Mouse (Mus musculus): Measurements from ENCODE around the gene Tnfsf10. TPM values are rescaled to one million over a fixed set of nuclear protein-coding genes. Genes with fewer than 3 reads are reported as not detected.

The Tnfsf10 gene
- total RNA-seq, 2 experiments from 2014 or later: 1.4 TPM; not detected in 1

DNA sequence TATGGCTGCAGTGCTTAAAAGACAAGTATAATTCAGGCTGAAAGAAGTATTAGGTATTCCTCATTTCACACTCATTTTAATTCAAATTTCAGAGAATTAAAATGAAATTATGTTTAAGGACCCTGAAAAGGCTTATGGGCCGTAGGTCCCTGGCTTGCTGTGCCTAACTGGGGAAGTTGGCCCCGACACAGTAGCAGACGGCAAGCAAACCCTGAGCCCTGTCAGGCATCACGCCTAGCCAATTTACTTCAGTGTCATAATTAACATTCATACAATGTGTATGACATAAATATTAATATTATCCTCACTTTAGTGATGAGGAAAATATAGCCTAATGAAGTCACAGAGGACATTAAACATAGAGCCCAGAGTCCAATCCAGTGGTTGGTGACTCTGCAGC is 16.4 kb upstream of the Tnfsf10 start:
- no peak for ATAC-seq (replicated peaks; ENCODE audit: low FRiP score, poor library complexity, severe bottlenecking)

DNA sequence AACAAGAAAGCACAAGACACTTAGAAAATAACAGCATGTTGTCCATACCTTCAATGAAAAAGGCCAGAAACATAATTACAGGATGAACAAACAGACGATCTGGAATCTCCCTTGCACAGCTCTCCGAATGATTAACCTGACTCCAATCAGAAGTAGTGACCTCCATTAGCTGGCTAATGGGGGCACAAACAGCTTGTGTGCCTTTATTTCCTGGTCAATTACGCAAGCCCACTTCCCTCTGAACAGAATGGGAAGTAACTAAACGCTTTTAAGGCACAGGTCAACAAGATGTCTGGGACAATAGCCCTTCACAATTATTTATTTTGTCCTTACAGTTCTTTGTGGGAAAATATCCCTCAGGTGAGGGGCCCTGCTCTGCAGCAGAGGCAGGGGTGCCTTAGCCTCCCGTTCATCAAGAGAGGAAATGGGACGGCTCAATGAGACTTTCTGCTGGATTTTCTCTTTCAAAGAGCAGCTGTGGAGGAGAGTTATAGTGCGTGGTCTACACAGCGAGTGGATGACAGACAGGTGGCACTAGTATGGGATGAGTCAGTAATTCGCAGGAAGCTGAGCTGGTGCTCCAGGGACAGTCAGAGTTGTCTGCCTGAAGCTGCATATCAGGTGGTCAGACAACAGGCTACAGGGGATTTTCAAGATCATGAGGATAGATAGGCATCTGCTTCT is 14.3 kb upstream of the Tnfsf10 start:
- ATAC-seq (replicated peaks; ENCODE audit: low FRiP score, poor library complexity, severe bottlenecking): no peak

DNA sequence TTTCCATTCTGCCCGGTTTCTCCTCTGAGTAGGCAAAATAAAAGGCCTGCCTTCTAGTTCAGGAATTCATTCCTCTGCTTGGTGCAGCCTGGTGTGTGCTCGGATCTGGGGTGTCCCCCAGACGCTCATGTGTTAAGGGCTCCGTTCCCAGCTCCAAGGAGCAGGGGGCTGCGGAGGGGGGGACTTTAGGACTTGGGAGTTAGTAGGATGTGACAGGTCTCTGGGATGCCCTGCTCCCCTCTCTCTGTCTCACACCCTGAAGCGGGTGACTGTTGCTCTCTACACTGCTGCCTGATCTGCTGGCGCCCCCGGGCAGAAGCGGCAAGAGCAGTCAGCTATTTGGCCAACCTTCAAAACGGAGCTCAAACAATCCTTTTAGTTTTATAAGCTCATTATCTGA is 10.0 kb upstream of the Tnfsf10 start:
- no peak for ATAC-seq (replicated peaks; ENCODE audit: low FRiP score, poor library complexity, severe bottlenecking)

DNA sequence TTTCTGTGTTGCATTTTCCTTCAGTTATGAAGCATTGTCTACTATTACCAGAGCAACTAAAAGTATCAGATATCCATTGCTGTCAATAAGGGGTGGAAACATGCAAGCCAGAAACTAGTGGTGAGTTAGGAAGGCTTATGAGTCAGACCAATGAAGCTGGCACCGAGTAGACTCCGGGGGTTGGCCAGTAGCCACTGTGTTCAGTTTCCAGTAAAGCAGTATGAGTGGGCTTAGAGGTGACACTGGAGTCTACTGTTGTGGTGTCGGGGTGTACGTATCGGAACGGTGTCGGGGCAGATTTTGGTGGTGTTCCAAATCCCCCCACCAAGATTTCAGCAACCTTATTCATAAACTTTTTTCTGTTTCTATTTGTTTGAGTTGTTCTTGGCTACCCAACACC is 5.9 kb upstream of the Tnfsf10 start:
- no peak for ATAC-seq (replicated peaks; ENCODE audit: low FRiP score, poor library complexity, severe bottlenecking)

DNA sequence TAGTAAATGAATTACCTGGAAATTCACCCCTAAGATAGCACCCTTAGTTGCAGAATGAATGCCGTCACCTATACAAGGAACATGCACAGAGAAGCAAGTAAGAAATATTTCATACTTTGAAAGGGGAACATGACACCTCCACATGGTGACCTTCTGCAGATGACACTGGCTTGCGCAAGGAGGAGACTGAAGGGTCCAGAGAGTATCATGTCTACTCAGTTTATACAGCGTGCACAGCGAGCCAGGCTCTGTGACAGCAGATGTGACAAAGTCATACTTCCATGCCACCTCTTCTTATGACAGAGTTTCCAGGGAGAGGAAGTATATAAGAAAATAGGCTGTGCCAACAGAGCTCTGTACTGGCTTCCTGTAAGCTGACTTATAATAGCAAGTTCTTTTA is 5.4 kb upstream of the Tnfsf10 start:
- ATAC-seq (replicated peaks; ENCODE audit: low FRiP score, poor library complexity, severe bottlenecking): no peak

DNA sequence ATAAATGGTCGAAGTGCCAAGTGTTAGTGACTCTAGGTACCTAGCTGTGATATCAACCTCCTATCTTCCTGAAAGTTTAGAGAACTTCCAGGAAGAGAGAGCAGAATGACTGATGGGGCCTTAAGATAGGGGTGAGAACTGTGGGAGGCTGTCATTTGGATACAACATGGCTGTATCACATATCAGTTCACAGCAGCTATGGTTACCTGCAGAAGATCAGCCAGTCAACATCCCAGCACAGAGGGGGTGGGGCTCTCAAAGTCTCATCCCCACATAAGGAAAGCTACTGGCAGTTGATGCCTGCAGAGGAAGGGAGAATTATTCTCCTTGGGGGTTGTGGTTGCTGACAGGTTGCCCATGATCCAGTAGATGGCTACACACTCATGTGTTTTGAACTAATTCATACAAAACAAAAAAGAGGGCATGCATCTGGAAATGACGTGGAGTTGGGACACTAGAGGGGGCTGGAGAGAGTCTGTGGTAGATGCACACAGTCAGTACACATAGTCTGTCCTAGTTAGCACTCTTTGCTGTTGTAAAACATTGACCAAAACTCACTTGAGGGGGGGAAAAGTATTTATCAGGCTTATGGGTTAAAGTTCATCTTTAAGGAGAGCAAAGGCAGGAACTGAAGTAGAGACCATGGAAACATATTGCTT is 2.2 kb upstream of the Tnfsf10 start:
- 0 out of 2 replicates have a peak, but pooled peaks have one; percentile 22 for ATAC-seq (replicated peaks; ENCODE audit: low FRiP score, poor library complexity, severe bottlenecking)

DNA sequence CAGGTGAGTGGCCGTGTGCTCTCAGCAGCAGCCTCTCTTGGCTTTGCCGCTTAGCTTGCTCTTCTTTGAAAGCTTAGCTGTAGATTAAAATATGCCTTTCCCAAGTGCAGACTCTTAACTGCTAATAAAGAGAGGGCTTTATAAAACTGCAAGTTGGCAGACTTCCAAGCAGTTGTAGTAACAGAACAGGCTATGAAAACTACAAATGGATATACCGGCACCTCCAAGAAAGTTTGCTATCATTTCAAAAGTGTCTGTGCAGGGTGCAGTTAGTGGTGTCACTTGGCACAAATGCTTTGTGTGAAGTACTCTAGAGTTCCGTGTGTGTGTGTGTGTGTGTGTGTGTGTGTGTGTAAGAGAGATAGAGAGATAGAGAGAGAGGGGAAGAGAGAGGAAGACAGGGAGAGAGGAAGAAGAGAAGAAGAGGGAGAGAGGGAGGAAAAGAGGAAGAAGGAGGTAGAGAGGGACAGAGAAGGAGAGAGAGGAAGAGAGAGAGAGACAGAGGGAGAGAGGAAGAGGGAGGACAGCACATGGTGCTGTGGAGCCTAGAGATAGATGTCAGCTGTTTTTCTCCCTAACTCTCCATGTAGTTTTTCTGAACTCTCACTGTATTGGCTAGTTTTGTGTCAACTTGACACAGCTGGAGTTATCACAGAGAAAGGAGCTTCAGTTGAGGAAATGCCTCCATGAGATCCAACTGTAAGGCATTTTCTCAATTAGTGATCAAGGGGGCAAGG is 628 bp downstream of the Tnfsf10 start:
- peak; percentile 9; the same call in 1 of the 2 replicates for ATAC-seq (replicated peaks; ENCODE audit: low FRiP score, poor library complexity, severe bottlenecking)

DNA sequence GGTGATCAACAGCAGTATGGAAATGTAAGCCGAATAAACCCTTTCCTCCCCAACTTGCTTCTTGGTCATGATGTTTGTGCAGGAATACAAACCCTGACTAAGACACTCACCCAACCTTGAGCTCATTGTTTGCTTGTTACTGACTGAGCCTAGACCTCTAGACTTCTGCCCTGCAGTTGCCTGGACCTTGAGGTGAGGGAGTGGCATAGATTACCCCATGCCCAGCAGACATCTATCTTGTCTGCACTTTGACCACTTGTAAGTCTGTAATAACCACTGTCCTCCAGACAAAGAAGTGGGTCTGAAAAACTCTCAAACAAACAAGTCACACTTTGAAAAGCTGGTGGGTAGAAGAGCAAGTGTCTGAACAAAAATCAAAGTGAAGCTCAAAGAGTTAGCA is 2.8 kb downstream of the Tnfsf10 start:
- ATAC-seq (replicated peaks; ENCODE audit: low FRiP score, poor library complexity, severe bottlenecking): no peak

DNA sequence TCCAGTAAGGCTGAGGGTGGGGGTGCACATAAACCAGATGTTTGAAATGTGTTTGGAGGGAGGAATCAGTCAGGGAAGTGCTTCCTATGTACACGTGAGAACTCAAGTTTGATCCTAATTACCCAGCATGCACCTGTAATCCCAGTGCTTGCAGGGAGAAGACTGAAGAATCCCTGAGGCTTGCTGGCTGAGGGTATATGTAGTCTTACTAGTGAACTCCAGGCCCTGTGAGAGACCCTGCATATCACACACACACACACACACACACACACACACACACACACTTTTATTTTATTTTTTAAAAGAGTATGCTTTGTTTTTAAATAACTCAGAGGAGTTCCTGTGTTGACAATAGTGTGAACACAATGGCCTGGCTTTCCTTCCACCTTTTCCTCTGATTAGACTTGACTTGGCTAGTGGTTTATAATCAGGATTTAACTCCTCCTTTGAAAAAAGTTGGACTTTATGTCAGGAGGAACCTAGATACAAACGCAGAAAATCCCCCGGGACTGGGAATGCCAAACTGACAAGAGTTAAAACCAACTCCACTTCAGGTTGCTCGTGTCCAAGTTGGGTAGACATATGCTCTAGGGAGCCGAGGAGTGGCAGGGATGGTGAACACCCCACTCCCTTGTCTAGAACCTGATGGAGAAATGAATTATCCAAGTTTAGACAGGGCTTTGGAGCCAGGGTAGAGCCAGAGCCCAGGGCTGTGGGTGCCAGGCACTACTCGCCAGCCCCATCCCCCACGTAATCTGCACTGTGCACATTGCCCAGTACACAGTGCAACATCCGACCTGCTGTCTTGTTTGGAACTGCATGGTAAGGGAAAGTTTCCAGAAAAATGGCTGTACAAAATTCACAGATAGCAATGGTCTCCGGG is 4.0 kb downstream of the Tnfsf10 start:
- no peak for ATAC-seq (replicated peaks; ENCODE audit: low FRiP score, poor library complexity, severe bottlenecking)

DNA sequence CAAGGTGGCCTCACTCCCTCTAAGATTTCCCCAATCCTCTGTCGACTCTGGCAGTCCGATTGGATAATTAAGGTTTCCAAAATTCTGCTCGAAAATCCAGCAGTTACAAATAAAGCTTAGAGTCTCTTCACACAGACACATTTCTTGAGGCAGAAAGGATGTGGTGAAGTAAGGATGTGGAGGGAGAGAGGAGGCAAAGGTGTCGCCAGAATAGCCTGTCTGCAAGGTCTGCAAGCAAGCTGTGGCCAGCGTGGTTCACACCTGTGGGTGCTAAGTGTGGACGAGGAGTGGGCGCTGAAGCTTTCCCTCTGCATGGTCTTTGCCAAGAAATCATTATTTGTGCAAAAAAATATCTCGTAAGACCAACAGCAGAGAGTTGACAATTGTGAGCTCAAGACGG is 5.8 kb downstream of the Tnfsf10 start:
- no peak for ATAC-seq (replicated peaks; ENCODE audit: low FRiP score, poor library complexity, severe bottlenecking)

DNA sequence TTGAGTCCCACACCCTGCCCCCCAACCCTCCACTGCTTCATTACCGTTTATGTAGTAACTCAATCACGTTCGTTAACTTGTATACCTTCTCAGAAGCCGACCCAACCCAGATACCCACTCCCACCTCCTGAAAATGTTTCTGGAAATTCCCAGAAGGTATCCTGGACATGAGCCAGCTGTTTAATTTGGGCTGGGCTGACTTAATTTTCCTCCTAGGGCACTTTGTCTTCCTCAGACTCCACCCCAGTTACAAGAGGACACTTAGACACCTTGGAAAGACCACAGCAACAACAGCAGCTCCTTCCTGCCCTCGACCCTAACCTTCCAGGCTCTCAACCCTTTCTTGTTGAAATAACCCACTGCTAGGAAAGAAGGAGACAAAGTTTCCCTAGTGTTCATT is 6.7 kb downstream of the Tnfsf10 start:
- ATAC-seq (replicated peaks; ENCODE audit: low FRiP score, poor library complexity, severe bottlenecking): no peak

DNA sequence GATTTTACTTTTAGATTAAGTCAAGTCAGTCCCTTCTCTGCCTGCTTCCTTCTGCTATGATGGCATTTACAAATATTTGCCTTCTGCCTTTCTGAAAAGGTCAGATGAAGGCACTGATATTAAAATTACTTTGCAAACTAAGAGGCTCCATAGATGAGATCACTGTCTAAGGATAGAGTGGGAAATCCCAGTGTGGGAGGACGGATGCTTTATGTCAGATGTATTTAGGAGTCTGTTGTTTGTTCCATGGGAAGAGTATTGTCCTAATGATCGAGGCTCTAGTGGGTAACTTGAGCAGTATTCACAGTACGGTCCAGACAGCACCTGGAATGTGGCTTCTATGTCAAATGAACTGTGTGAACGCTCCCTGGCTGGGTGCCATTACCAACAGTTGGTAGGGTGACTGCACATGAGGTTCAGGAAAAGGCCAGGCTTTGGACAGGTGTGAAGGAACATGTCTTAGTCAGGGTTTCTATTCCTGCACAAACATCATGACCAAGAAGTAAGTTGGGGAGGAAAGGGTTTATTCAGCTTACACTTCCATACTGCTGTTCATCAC is 9.9 kb downstream of the Tnfsf10 start:
- ATAC-seq (replicated peaks; ENCODE audit: low FRiP score, poor library complexity, severe bottlenecking): no peak

DNA sequence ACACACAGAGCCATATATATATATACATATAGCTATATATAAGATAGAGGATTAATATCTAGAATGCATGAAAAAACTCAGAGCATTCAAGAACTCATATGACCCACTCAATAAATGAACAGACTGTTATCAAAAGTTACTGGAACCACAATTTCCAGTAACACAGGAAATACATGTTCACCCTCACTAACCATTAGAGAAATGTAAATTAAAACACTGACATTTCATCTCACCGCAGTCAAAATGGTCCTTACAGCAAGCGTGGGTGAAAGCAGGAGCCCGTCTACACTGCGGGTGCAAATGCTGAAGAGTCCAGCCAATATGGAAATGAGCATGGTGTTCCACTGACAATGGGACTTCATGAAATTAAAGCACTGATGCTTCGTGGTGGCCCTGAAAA is 13.9 kb downstream of the Tnfsf10 start:
- ATAC-seq (replicated peaks; ENCODE audit: low FRiP score, poor library complexity, severe bottlenecking): no peak

DNA sequence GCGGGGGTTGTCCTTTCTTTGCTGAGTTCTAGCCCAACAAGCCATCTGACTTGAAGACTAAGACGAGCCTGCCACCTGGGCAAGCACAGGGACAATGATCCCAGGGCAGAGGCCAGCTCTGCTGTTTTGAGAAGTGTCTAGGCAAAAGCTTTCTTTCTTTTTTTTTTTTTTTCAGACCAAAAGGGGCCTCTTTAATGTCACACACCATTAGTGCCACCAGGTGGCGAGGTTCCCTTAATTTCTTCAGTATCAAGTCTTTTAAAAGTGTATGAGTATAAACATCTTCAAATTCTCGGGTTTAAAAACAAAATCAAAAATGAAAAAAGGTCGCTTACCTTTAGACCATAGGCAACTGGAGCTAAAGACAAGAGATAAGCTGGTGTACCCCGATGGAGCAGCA is 21.6 kb downstream of the Tnfsf10 start:
- ATAC-seq (replicated peaks; ENCODE audit: low FRiP score, poor library complexity, severe bottlenecking): no peak

DNA sequence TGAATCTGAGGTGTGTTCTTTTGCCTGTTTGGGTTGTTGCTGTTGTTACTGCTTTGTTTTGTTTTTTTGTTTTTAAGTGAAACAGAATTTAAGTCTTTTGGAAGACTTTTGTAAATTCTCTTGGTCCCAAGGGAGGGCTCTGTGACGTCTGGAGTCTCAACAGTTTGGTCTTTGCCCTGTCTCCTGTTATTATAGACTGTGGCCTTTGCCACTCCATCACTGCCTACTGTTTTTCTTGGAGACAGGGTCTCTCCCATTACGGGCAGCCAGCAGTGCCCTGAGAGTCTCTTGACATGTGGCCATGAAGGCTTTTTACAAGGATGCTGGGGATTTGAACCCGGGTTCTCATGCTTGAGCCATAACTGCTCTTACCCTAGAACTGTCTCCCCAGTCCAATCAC is 22.1 kb downstream of the Tnfsf10 start:
- ATAC-seq (replicated peaks; ENCODE audit: low FRiP score, poor library complexity, severe bottlenecking): no peak

DNA sequence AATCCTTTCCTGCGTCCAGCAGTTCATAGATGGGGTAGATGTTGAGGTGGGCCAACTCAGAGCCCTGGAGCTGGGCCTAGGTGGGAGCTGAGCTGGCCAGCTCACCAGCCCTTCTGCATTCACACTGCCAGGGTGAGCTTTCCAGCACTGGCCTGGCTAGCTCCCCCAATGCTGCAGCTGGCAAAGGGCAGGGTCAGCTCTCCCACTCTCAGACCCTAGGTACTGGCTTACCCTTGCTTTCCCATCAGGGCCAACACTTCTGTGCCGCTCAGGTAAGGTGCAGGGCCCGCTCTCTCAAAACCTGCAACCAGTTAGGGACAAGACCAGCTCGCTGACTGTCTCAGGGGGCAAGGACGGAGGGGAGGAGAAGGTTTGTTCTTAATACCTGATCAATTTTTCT is 23.9 kb downstream of the Tnfsf10 start:
- no peak for ATAC-seq (replicated peaks; ENCODE audit: low FRiP score, poor library complexity, severe bottlenecking)

DNA sequence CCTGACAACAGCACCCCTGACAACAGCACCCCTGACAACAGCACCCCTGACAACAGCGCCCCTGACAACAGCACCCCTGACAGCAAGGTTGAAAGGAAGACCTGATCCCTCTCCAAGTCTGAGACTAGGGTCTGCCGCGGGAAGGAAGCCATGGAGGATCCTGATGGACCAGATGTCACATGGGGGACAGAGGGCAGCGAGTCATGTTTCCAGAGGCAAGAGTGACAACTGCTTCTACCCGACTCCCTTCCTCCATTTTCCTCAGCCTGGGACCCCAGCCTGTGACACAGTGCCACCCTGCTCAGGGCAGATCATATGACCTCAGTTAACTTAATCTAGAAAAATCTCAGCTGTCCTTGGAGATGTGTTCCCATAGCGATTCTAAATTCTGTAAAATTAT is 25.6 kb downstream of the Tnfsf10 start:
- no peak for ATAC-seq (replicated peaks; ENCODE audit: low FRiP score, poor library complexity, severe bottlenecking)

DNA sequence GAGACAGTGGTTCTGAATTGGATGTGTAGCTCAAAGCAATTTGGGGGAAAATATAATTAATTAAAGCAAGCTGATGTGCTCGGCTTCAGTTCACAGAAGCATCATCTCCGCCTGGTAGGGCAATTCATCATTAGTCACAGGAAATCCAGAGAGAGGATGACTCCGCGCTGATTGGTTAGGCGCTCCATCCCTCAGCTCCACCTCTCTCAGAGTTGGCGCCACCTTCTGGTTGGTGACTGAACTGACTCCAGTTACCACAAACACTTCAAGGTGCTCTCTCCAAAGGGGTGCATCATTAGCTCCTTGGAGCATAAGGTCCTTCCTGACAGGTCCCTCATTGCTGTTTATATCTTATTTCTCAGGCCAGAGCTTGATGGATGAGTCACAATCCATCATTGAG is 28.7 kb downstream of the Tnfsf10 start:
- ATAC-seq (replicated peaks; ENCODE audit: low FRiP score, poor library complexity, severe bottlenecking): peak; percentile 59; the same call in 1 of the 2 replicates

DNA sequence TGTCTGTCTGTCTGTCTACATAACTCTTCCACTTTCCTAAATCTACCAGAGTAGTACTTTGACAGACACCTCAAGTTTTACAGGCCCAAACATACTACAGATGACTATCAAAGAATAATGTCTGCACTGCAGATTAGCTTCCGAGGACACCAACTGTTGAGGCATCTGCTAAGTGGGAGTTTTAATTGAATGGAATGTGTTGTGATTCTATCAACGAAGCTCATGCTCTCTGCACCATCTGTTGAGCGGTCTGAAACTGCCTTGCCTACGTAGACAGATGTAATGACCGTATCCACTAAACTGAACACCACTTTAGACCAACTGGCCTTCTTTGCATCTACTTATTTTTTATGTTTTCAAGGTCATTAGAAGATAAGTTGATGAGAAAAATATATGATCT is 31.6 kb downstream of the Tnfsf10 start:
- no peak for ATAC-seq (replicated peaks; ENCODE audit: low FRiP score, poor library complexity, severe bottlenecking)

DNA sequence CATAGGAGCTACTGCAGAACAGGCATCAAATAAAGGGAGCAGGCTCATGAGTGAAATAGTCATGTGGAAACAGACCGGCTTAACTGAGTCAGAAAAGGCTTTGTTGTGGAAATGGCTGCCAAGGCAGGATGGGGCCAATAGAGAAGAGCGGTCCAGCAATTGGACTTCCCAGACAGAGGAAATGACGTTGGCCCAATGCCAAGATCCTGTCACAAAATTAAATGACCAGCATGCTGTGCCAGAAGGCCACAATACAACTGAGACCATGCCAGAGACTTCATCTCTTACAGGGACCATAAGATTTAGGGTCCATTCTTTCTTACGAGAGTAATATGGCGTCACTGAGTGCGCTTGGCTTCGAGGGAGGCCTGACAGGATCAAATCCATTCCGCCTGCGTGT is 34.3 kb downstream of the Tnfsf10 start:
- no peak for ATAC-seq (replicated peaks; ENCODE audit: low FRiP score, poor library complexity, severe bottlenecking)

Measured in erythroid progenitor cell, adult 5-6 weeks (primary cell).